ENCODE assay signal across 8 mouse cellular contexts in the genomic region with DNA sequence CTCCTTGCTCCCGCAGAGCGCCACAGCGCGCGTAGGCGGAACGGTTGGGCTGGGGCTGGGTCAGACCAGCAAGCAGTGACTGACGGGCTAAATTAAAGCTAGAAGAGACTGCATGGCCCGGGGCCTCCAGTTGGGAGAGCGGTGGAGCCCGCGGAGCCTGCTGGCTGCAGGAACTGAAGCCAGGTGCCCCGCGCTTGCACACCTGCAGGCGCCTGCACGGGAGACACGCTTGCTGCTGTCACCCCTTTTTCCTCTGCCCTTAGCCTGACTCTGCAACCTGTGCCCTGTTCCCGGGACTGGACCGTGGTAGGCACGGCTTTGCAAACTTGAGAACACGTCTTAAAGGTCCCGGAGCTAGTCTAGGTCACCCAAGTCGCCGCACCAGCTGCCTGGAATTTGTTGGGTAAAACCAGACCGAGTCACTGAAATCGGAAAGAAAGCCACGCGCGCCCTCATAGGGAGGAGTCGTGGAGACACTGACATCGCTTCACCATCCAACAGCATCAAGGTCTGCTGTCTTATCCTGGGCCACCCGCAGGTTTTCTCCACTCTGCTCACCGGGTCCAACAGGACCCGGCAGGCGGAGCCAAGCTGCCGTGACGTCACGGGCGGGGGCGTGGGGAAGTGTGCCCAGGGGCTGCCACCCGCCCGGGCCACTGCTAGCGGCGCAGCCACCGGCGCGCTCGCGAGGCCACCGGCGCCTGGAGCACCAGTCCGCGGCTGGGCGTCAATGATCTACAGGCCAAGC. TPM values are rescaled to one million over a fixed set of nuclear protein-coding genes. Genes with fewer than 3 reads are reported as not detected.
DNase-seq lines count a peak whose midpoint lies in the region; ATAC-seq lines count a peak whose summit lies in the region.

TSS of gene Sstr2 (plus strand) at position 671 of the 748 bp plus-strand sequence.

- WGBS in hindbrain, embryonic 16.5 days, result under 1% methylated on average over 54 of the region's 54 CpGs

- peak; percentile 84 for ATAC-seq in hindbrain, embryonic 16.5 days

- H3K4me3 ChIP-seq in hindbrain, embryonic 16.5 days (ENCODE audit: low read length), result peak within 1 kb of the TSS; percentile 70
- H3K4me3 ChIP-seq in megakaryocyte, embryonic 14.5 days (replicated peaks), result peak within 1 kb of the TSS; percentile 76

- intact Hi-C loops in left cerebral cortex, postnatal 10 days (cut with DNase I), result loop anchor here (5.0 kb wide), 2 partner anchors 122 to 322 kb away; no protein-coding TSS in a partner anchor

- 0 out of 2 replicates have a peak, but pooled peaks cover 2% of the 10 kb centered on the region for H3K27me3 ChIP-seq in hindbrain, embryonic 16.5 days (replicated peaks; ENCODE audit: control insufficient read depth, insufficient read depth, low read length)
- peaks cover 68% of the 10 kb centered on the region for H3K27me3 ChIP-seq in megakaryocyte, embryonic 14.5 days (replicated peaks)

- H3K9ac ChIP-seq in hindbrain, embryonic 16.5 days (ENCODE audit: low read depth, low read length), result peak within 1 kb of the TSS; percentile 82

- peak within 1 kb of the TSS; percentile 76 for H3K27ac ChIP-seq in hindbrain, embryonic 16.5 days (ENCODE audit: low read depth, low read length)

- H3K4me2 ChIP-seq in hindbrain, embryonic 16.5 days (ENCODE audit: low read length), result peak within 1 kb of the TSS; percentile 98

- no peaks in the 10 kb centered on the region for H3K36me3 ChIP-seq in hindbrain, embryonic 16.5 days (ENCODE audit: control insufficient read depth, insufficient read depth, low read length)
- H3K36me3 ChIP-seq in megakaryocyte, embryonic 14.5 days (replicated peaks; ENCODE audit: low read length), result no peaks in the 10 kb centered on the region

- DNase-seq in T-cell, adult 2 months (ENCODE audit: low spot score), result peak; percentile 69
- DNase-seq in cerebellum, adult 9-11 months, result peak; percentile 47
- peak; percentile 36 to 72 for DNase-seq in frontal cortex, postnatal 14 days (ENCODE audit: low spot score in 2 of 2)
- DNase-seq in left cerebral cortex, postnatal 10 days (ENCODE audit: extremely low spot score in 1 of 2, low spot score in 2 of 2), result peak; percentile 72 to 85
- peak; percentile 87 to 89 for DNase-seq in right cerebral cortex, postnatal 10 days (ENCODE audit: low spot score in 2 of 2)
- DNase-seq in adipocyte (ENCODE audit: low spot score), result no peak

- peaks cover 24% of the 10 kb centered on the region for H3K4me1 ChIP-seq in hindbrain, embryonic 16.5 days (ENCODE audit: control insufficient read depth, insufficient read depth, low read depth, low read length)
- peaks cover 25% of the 10 kb centered on the region for H3K4me1 ChIP-seq in megakaryocyte, embryonic 14.5 days

- no peaks in the 10 kb centered on the region for H3K9me3 ChIP-seq in hindbrain, embryonic 16.5 days (ENCODE audit: control insufficient read depth, low read length)
- H3K9me3 ChIP-seq in megakaryocyte, embryonic 14.5 days, result 0 out of 2 replicates have a peak, but pooled peaks cover 3% of the 10 kb centered on the region

RNA-seq across cellular contexts. Expression of gene Sstr2, which starts in this region (rescaled TPM):
- polyA plus RNA-seq in hindbrain, embryonic 16.5 days (2015; fragmentation: Nextera tagmentation; extraction: Ambion mirVana), result 32.3 and 32.5 TPM in 2 replicates
- total RNA-seq in left cerebral cortex, postnatal 10 days (2021), result 10 to 100 TPM; 33.8 to 38.1 TPM
- not detected in 2 replicates for polyA plus RNA-seq in megakaryocyte, embryonic 14.5 days (2012; ENCODE audit: insufficient read depth, low replicate concordance)

Comparison
In these comparisons a context has a peak if more than half of its experiments do, and no peak if none do; other contexts are left out.
1. RNA of gene Sstr2 (polyA plus RNA-seq): 32.3 to 32.5 TPM in hindbrain, embryonic 16.5 days; not detected in megakaryocyte, embryonic 14.5 days; every median in the first group is over 10 times any median in the second.